Mouse (Mus musculus) neural tube, embryonic 13.5 days (tissue): ENCODE data around the gene Filip1. TPM values are rescaled to one million over a fixed set of nuclear protein-coding genes. Genes with fewer than 3 reads are reported as not detected.
"Not testable (repeated sequence)": the region's sequence is repeated elsewhere in the genome, so short reads cannot be mapped to it uniquely, and the experiment has no call there.

Experiments
- ATAC-seq: fragments of 200-750 bp; cut with Nextera tagmentation; 2 replicates; pipeline ENCODE4 v1.8.0; 2017; ENCODE audit warnings: low read depth, mild to moderate bottlenecking, moderate TSS enrichment, moderate library complexity
- H3K27ac ChIP-seq: fragments of 300-500 bp; sonication (generic); replicated peaks from 2 replicates; pipeline ENCODE4 v1.5.1; 2015; ENCODE audit warnings: moderate library complexity, mild to moderate bottlenecking, inconsistent platforms
- H3K27me3 ChIP-seq: fragments of 300-500 bp; sonication (generic); 2 replicates; pipeline ENCODE4 v1.6.1; 2015; ENCODE audit warnings: mild to moderate bottlenecking, inconsistent platforms
- H3K36me3 ChIP-seq: fragments of 300-500 bp; sonication (generic); 2 replicates; pipeline ENCODE4 v1.6.1; 2015; ENCODE audit warnings: mild to moderate bottlenecking, inconsistent platforms
- H3K4me1 ChIP-seq: fragments of 300-500 bp; sonication (generic); replicated peaks from 2 replicates; pipeline ENCODE4 v1.6.1; 2015; ENCODE audit warnings: inconsistent platforms
- H3K4me2 ChIP-seq: fragments of 300-500 bp; sonication (generic); 2 replicates; pipeline ENCODE4 v1.6.1; 2015; ENCODE audit warnings: inconsistent platforms, mild to moderate bottlenecking, moderate library complexity
- H3K4me3 ChIP-seq: fragments of 300-500 bp; sonication (generic); 2 replicates; pipeline ENCODE4 v1.5.1; 2015; ENCODE audit warnings: mild to moderate bottlenecking, inconsistent platforms
- H3K9ac ChIP-seq: fragments of 300-500 bp; sonication (generic); 2 replicates; pipeline ENCODE4 v1.6.1; 2015; ENCODE audit warnings: moderate library complexity, mild to moderate bottlenecking, inconsistent platforms
- H3K9me3 ChIP-seq: fragments of 300-500 bp; sonication (generic); 2 replicates; pipeline ENCODE4 v1.6.1; 2016; ENCODE audit warnings: inconsistent platforms
- WGBS: fragments of 180-500 bp; shearing (Covaris S2); methylation state at CpG from one replicate; pipeline ENCODE4 v1.1.7; 2015; 5-methylcytosine and 5-hydroxymethylcytosine counted together
- polyA plus RNA-seq: library from polyadenylated mRNA; unstranded; fragments of >200 nt; fragmentation: Nextera tagmentation; extraction: Ambion mirVana; gene quantifications from 2 replicates; pipeline ENCODE4 v1.2.1, GENCODE M21; 2015

Gene Filip1
- polyA plus RNA-seq, result 2.4 and 3.2 TPM in 2 replicates

- Histone ChIP-seq H3K9ac (no peak within 1 kb of the TSS), H3K36me3 (no peaks in the 10 kb centered on the region), H3K27me3 (no peaks in the 10 kb centered on the region), H3K4me1 (no peaks in the 10 kb centered on the region), H3K27ac (no peak within 1 kb of the TSS), H3K9me3 (no peaks in the 10 kb centered on the region), H3K4me2 (no peak within 1 kb of the TSS), H3K4me3 (no peak within 1 kb of the TSS)
- ATAC-seq, result no peak
- WGBS, result 80% methylated on average over 7 of the region's 7 CpGs
Measured at GRCm38 (mm10) chr9:80012751-80013150, at the start of gene Filip1. Filip1 (minus strand) TSS chr9:80012851.

GRCm38 (mm10) chr9:80057690-80058089 lies 45.0 kb upstream of the Filip1 start:
- 86% methylated on average over 2 of the region's 2 CpGs for WGBS
- H3K27me3 ChIP-seq, result no peaks in the 10 kb centered on the region
- H3K9me3 ChIP-seq, result 0 out of 2 replicates have a peak, but pooled peaks cover 3% of the 10 kb centered on the region
- H3K4me1 ChIP-seq, result no peaks in the 10 kb centered on the region
- no peak overlapping the region for H3K4me2 ChIP-seq
- no peak for ATAC-seq
- H3K27ac ChIP-seq, result no peak overlapping the region
- no peaks in the 10 kb centered on the region for H3K36me3 ChIP-seq
- no peak overlapping the region for H3K9ac ChIP-seq
- H3K4me3 ChIP-seq, result no peak overlapping the region

DNA sequence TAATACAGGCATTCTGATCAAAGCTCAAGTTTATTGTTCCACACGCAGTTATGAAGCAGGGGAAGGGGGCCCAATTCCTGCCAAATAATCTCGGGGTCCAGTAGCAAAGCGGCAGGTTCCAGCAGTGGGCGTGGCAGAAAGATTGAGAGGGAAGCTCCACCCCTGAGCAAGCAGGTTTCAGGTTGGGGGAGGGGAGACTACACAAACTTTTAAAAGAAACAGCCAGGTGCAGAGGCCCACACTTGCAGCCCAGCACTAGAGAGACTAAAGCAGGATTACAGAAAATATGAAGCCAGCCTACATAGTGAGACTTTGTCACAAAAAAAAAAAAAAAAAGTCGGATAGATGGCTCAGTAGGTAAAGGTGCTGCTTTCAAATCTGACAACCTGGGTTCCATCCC lies 40.3 kb upstream of the Filip1 start:
- Histone ChIP-seq H3K4me3 (no peak overlapping the region), H3K4me2 (no peak overlapping the region), H3K27ac (no peak overlapping the region), H3K27me3 (no peaks in the 10 kb centered on the region), H3K9ac (no peak overlapping the region), H3K4me1 (no peaks in the 10 kb centered on the region), H3K36me3 (no peaks in the 10 kb centered on the region), H3K9me3 (0 out of 2 replicates have a peak, but pooled peaks cover 3% of the 10 kb centered on the region)
- WGBS, result 86% methylated on average over 5 of the region's 5 CpGs
- ATAC-seq, result no peak

DNA sequence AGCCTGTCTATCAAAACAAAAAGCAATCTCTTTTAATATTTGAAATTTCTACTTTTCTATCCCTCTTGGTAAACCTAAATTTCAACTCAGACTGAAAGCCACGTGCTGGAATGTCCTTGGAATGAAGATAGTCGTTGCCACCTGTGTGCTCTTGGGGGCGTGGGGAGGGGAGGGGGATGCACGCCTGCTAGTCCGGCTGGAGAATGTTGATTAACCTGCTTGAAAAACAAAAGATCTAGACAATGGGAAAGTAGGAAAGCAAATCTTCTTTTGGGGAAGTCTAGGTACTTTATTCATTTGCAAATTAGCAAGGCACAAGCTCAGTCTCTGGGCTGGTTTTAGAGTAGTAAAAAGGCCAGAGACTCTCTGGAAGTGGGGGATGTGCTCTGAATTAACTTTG lies 36.6 kb upstream of the Filip1 start:
- H3K9ac ChIP-seq, H3K27ac ChIP-seq, H3K36me3 ChIP-seq, H3K4me1 ChIP-seq, H3K27me3 ChIP-seq, H3K9me3 ChIP-seq, H3K4me2 ChIP-seq, H3K4me3 ChIP-seq, ATAC-seq: not testable (repeated sequence)
- 33% methylated on average over 5 of the region's 5 CpGs for WGBS

DNA sequence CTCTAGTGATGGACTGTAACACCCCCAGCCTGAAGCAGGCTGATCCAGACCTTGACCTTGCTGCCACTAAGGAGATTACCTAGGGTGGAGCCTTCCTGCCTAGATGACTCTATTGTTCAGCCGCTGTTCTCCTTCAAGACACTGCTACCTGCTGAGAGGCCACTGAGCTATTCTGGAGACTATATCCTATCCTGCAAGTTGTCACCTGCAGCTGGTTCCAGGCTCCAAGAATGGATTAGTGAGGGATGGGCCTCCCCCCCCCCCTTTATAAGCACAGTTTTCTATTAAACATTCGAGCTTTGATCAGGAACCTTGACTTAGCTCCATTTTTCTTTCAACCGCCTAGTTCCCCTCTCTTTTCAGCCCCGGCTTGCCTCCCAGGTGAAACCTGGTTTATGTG lies 31.6 kb upstream of the Filip1 start:
- ATAC-seq, result not testable (repeated sequence)
- WGBS, result 83% methylated on average over 4 of the region's 4 CpGs

GRCm38 (mm10) chr9:80039296-80039815 lies 26.7 kb upstream of the Filip1 start:
- WGBS, result 12% methylated on average over 2 of the region's 2 CpGs
- Histone ChIP-seq H3K9me3 (no peaks in the 10 kb centered on the region), H3K9ac (no peak overlapping the region), H3K4me1 (no peaks in the 10 kb centered on the region), H3K4me2 (no peak overlapping the region), H3K27ac (no peak overlapping the region), H3K4me3 (no peak overlapping the region), H3K36me3 (no peaks in the 10 kb centered on the region), H3K27me3 (no peaks in the 10 kb centered on the region)
- ATAC-seq, result no peak

More for the DNA sequence above, 31.6 kb upstream of the Filip1 start:
- H3K4me3 ChIP-seq, H3K27me3 ChIP-seq, H3K36me3 ChIP-seq, H3K4me2 ChIP-seq, H3K27ac ChIP-seq, H3K9me3 ChIP-seq, H3K4me1 ChIP-seq, H3K9ac ChIP-seq: not testable (repeated sequence)

DNA sequence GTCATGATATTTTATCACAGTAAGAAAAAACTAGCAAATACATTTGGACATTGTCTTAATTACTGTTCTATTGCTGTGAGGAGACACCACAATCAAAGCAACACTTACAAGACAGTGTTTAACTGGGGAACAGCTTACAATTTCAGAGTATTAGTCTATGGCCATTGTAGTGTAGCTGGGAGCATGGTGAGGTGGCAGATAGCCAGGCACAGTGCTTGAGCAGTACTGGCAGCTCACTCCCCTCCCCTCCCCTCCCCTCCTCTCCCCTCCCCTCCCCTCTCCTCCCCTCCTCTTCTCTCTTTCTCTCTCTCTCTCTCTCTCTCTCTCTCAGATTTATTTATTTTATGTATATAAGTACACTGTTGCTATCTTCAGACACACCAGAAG lies 25.3 kb upstream of the Filip1 start:
- H3K4me2 ChIP-seq, result no peak overlapping the region
- no peak overlapping the region for H3K9ac ChIP-seq
- no peaks in the 10 kb centered on the region for H3K36me3 ChIP-seq
- H3K4me3 ChIP-seq, result no peak overlapping the region
- H3K9me3 ChIP-seq, result no peaks in the 10 kb centered on the region
- ATAC-seq, result no peak
- H3K4me1 ChIP-seq, result no peaks in the 10 kb centered on the region
- H3K27me3 ChIP-seq, result no peaks in the 10 kb centered on the region
- no peak overlapping the region for H3K27ac ChIP-seq

DNA sequence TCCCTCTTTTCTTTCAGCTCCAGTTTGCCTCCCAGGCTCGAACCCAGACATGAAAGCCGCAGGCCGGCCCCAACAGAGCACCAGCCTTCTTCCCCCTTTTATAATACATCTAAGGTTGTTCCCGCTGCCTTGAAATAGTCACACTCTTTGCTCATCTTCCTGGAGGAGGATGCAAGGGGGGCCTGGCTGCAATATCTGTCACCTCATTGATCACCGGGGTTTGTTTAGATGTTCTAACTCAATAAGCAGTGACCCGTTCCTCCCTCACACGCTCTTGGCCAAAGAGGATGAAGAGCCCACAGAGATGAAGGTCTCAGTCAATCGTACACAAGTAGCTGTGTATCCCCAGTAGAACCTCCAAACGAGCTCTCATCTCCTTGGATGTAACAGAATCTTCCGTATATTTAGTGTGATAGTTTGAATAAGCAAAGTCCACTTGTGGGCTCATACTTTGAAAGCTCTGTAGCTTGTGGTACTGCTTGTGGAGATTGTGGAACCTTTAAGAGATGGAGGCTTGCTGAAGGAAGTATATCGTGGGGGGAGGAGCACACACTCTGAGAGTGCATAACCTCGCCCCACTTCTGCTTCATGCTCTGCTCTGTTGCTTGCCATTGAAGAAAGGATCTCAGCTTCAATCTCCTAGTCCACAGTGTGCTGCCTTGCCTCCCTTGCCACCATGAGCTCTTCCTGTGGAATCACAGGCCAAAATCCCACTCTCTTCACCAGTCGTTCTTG lies 24.8 kb upstream of the Filip1 start:
- H3K27me3 ChIP-seq, result no peaks in the 10 kb centered on the region
- H3K4me1 ChIP-seq, result no peaks in the 10 kb centered on the region
- H3K4me2 ChIP-seq, result no peak overlapping the region
- ATAC-seq, result no peak
- H3K36me3 ChIP-seq, result no peaks in the 10 kb centered on the region
- 93% methylated on average over 13 of the region's 13 CpGs for WGBS
- no peak overlapping the region for H3K9ac ChIP-seq
- no peak overlapping the region for H3K27ac ChIP-seq
- H3K9me3 ChIP-seq, result no peaks in the 10 kb centered on the region
- no peak overlapping the region for H3K4me3 ChIP-seq

DNA sequence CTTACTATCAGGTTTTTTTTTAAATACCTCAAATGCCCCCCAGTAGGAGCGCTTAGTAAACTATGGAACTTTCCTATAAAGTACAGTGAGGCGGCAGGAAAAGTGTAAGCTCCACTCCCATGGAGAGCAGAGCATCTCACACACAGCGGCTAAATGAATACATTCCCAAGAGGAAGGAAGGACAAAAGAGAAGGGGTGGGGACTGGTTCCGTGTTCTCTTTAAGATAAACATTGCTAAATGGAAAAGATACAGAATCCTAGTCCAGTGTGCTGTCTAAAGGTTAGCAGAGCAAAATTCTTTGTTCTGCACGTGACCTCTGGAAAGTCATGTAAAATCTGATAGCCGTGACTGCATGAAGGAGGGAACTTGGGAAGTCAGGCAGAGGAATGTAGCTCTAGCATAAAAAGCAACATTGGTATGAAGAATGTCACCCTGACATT lies 13.9 kb upstream of the Filip1 start:
- no peaks in the 10 kb centered on the region for H3K9me3 ChIP-seq
- no peak for ATAC-seq
- no peak overlapping the region for H3K4me2 ChIP-seq
- H3K27ac ChIP-seq, result no peak overlapping the region
- no peak overlapping the region for H3K9ac ChIP-seq
- no peak overlapping the region for H3K4me3 ChIP-seq
- H3K36me3 ChIP-seq, result no peaks in the 10 kb centered on the region
- H3K4me1 ChIP-seq, result no peaks in the 10 kb centered on the region
- WGBS, result 82% methylated on average over 6 of the region's 6 CpGs
- H3K27me3 ChIP-seq, result no peaks in the 10 kb centered on the region

DNA sequence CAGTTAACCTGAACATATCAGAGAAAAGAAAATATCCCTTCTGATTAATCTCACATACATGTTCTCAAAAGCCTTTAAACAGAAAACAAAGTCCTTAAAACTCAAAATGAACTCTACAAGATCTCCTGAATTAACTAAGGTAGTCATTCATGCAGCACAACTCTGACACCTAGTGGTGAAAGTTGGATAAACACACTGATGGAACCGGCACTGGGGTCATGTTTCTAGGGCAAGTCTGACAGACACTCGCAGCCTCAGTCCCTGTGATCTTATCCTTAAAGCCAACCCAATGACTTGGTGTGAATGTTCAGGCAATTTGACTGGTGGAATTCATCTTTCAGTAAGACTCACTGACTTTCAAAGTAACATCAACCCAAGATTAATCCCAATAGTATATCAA lies 13.4 kb upstream of the Filip1 start:
- WGBS, result 0% methylated on average over 2 of the region's 2 CpGs
- Histone ChIP-seq H3K9me3 (no peaks in the 10 kb centered on the region), H3K27ac (no peak overlapping the region), H3K4me3 (no peak overlapping the region), H3K9ac (no peak overlapping the region), H3K4me1 (no peaks in the 10 kb centered on the region), H3K4me2 (no peak overlapping the region), H3K36me3 (no peaks in the 10 kb centered on the region), H3K27me3 (no peaks in the 10 kb centered on the region)
- ATAC-seq, result no peak

GRCm38 (mm10) chr9:80025347-80025746 lies 12.7 kb upstream of the Filip1 start:
- H3K36me3 ChIP-seq, H3K4me1 ChIP-seq, H3K4me3 ChIP-seq, H3K9me3 ChIP-seq, H3K9ac ChIP-seq, H3K27me3 ChIP-seq, ATAC-seq, H3K27ac ChIP-seq, H3K4me2 ChIP-seq: not testable (repeated sequence)
- 94% methylated on average over 5 of the region's 5 CpGs for WGBS

- no peak overlapping the region for H3K4me3 ChIP-seq
- no peaks in the 10 kb centered on the region for H3K36me3 ChIP-seq
- H3K27ac ChIP-seq, result no peak overlapping the region
- no peaks in the 10 kb centered on the region for H3K9me3 ChIP-seq
- H3K27me3 ChIP-seq, result no peaks in the 10 kb centered on the region
- H3K4me2 ChIP-seq, result no peak overlapping the region
- WGBS, result 74% methylated on average over 8 of the region's 8 CpGs
- H3K9ac ChIP-seq, result no peak overlapping the region
- no peak for ATAC-seq
- H3K4me1 ChIP-seq, result no peaks in the 10 kb centered on the region
Measured at GRCm38 (mm10) chr9:80022821-80023220, 10.2 kb upstream of the Filip1 start.

GRCm38 (mm10) chr9:80021648-80022047 lies 9.0 kb upstream of the Filip1 start:
- H3K9ac ChIP-seq, result no peak overlapping the region
- no peaks in the 10 kb centered on the region for H3K27me3 ChIP-seq
- no peak for ATAC-seq
- no peak overlapping the region for H3K4me2 ChIP-seq
- H3K36me3 ChIP-seq, result no peaks in the 10 kb centered on the region
- no peak overlapping the region for H3K4me3 ChIP-seq
- H3K9me3 ChIP-seq, result no peaks in the 10 kb centered on the region
- H3K27ac ChIP-seq, result no peak overlapping the region
- 67% methylated on average over 1 of the region's 1 CpGs for WGBS
- no peaks in the 10 kb centered on the region for H3K4me1 ChIP-seq
